ENCODE assay signal across 1 mouse cellular context in the genomic region with DNA sequence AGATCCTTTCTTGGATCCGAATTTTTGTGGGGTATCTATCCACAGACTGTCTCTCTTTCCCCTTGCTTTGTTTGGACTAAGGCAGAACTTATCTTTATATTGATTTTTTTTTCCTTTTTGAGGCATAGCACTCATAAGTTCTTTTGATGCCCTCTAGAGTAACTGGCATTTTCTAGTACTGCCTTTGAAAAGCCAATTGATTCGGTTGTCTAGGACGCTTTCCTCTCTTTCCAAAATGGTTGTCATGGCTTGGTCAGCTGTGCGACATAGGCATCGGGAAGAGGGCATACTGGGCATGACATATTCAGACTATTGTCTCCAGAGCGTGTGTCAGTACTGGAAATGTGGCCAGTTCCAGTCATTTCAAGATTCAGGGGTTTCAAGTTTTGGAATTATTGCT.
TF ChIP-seq lines count a peak whose summit lies in the region.

No protein-coding gene starts in this region.

TF ChIP-seq in MEL, 35 proteins besides CTCF, POLR2A, EP300 and RAD21 (continued from another document):
- TF ChIP-seq CHD1 (IDR thresholded peaks at IDR 0.05; ENCODE audit: low read depth, low read length) = peak; percentile 47; the same call in 1 of the 2 replicates
- TF ChIP-seq ETS1 (IDR thresholded peaks at IDR 0.05; ENCODE audit: low read depth, low read length) = 0 out of 2 replicates have a peak, but pooled peaks have one; percentile 29
- TF ChIP-seq USF1 (IDR thresholded peaks at IDR 0.05; ENCODE audit: low read depth, low read length) = no peak
- TF ChIP-seq MAFK (IDR thresholded peaks at IDR 0.05; ENCODE audit: borderline replicate concordance, low read depth, low read length) = no peak
- TF ChIP-seq MXI1 (IDR thresholded peaks at IDR 0.05; ENCODE audit: low read depth, low read length) = 0 out of 2 replicates have a peak, but pooled peaks have one; percentile 16
TF ChIP-seq in MEL: peak in this region for 4.
